Mouse (Mus musculus): ENCODE measurements around the gene Gramd4.

The Gramd4 gene

GRCm38 (mm10) chr15:86185689-86186569, 128.4 kb downstream of the Gramd4 start, which contains the start of gene Cerk:
Gene Cerk, minus strand, starts transcription at chr15:86186141.
- peak; percentile 84 to 87 for DNase-seq

GRCm38 (mm10) chr15:86186686-86187085, 129.2 kb downstream of the Gramd4 start:
- DNase-seq = peak; percentile 44 to 59
